Mouse (Mus musculus): ENCODE results near the gene Rps6ka3. TPM values are rescaled to one million over a fixed set of nuclear protein-coding genes. Genes with fewer than 3 reads are reported as not detected.

The Rps6ka3 gene
- total RNA-seq, 1 experiment from 2014 or later = 79.5 TPM

Other genes with a start within 250 kb of the Rps6ka3 start
- gene Eif1ax, start 161.9 kb downstream of the Rps6ka3 start, total RNA-seq (2017) = 60.3 and 75.3 TPM in 2 replicates
- 0.50 and 4.1 TPM in 2 replicates for gene Map7d2, start 204.3 kb downstream of the Rps6ka3 start, total RNA-seq (2017)